Mouse (Mus musculus): ENCODE results near the gene Cd3g. TPM values are rescaled to one million over a fixed set of nuclear protein-coding genes. Genes with fewer than 3 reads are reported as not detected.

The Cd3g gene
- polyA plus RNA-seq, 1 experiment from 2014 or later: not detected

DNA sequence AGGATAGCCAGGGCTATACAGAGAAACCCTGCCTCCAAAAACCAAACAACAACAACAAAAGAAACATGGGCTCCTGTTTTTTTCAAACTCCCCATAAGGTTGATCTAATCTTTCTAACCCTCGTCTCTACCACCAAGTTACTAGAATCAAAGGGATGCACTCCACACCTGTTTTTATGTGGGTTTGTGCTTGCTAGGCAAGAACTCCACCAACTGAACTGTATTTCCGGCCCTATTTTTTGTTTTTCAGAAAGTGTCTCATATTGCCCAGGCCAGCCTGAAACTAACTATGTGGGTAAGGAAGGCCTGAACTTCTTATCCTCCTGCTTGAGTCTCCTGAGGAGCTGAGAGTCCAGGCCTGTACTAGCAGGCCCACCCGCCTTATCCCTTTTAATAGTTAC, 25.8 kb downstream of the Cd3g start:
- no peak for ATAC-seq (ENCODE audit: insufficient number of reproducible peaks, insufficient read depth, low FRiP score, low TSS enrichment)
- Histone ChIP-seq H3K4me3 (no peak overlapping the region), H3K9ac (no peak overlapping the region), H3K27ac (no peak overlapping the region), H3K4me2 (replicated peaks) (no peak overlapping the region), H3K9me3 (no peaks in the 10 kb centered on the region), H3K4me1 (no peaks in the 10 kb centered on the region), H3K27me3 (no peaks in the 10 kb centered on the region), H3K36me3 (peaks cover 55% of the 10 kb centered on the region)
- 94% methylated on average over 3 of the region's 3 CpGs for WGBS

DNA sequence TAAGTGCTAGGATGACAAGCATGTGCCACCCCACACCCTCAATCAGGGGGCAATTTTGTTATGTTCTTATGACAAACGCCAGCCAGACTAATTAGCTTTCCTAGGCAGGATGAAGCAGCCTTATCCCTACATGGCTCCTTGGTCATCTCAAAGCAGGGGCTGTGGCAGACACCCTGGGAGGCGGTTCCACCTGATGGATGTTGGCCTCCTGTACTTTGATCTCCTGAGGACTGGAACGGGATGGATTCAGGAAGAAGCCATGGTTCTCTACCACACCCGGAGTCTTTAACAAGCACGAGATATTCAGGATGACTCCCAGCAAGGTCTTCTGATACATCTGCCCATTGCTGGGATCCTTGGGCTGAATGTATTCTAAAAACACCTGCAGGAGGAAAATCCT, 32.4 kb downstream of the Cd3g start:
- H3K9ac ChIP-seq: no peak overlapping the region
- peaks cover 67% of the 10 kb centered on the region for H3K36me3 ChIP-seq
- no peak overlapping the region for H3K4me2 ChIP-seq (replicated peaks)
- no peak for ATAC-seq (ENCODE audit: insufficient number of reproducible peaks, insufficient read depth, low FRiP score, low TSS enrichment)
- no peaks in the 10 kb centered on the region for H3K27me3 ChIP-seq
- no peaks in the 10 kb centered on the region for H3K9me3 ChIP-seq
- no peak overlapping the region for H3K4me3 ChIP-seq
- WGBS: 86% methylated on average over 5 of the region's 5 CpGs
- H3K27ac ChIP-seq: no peak overlapping the region
- no peaks in the 10 kb centered on the region for H3K4me1 ChIP-seq

DNA sequence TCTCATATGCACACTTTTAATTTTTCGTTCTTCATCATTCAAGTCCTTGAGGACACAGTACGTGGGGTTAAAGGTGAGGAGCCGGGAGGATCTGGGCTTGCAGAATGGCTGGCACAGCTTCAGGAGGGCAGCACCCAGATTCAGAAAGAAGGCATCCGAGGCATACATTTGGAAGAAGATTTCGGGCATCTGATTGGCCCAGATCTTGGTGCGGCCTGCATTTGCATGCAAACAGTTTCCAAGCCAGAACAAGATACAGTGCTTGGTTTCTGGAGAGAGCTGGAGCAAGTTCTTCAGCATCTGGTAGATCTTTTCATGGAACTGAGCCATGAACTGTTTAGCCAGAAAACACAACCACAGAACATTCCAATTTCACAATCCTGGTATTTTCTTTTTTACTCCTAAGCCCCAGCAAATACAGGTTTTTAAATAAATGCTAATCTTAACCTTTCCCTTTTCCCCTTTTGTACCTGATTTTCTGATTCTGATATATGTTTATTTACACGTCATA, 34.0 kb downstream of the Cd3g start:
- no peaks in the 10 kb centered on the region for H3K9me3 ChIP-seq
- H3K4me2 ChIP-seq (replicated peaks): no peak overlapping the region
- no peak for ATAC-seq (ENCODE audit: insufficient number of reproducible peaks, insufficient read depth, low FRiP score, low TSS enrichment)
- no peak overlapping the region for H3K27ac ChIP-seq
- WGBS: 89% methylated on average over 7 of the region's 7 CpGs
- H3K27me3 ChIP-seq: no peaks in the 10 kb centered on the region
- H3K4me3 ChIP-seq: no peak overlapping the region
- H3K36me3 ChIP-seq: peaks cover 73% of the 10 kb centered on the region
- H3K9ac ChIP-seq: no peak overlapping the region
- H3K4me1 ChIP-seq: no peaks in the 10 kb centered on the region

DNA sequence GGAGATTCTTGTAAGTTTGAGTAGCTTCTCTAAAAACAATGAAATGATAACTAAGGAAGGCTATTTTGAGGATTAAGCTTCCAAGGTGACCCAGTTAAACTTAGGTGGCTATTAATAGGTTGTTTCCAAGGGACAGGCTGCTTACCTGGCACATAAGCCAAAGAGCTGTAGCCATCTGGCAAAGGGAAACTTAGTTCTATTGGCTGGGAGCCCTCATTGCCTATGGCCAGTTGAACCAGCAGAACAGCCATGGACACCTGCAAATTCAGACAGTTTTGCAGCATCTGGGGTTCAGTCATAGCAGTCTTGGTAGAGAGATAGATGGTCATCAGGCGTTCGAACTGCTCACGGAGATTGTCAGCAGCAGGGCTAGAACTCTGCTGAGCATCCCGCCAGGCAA, 37.8 kb downstream of the Cd3g start:
- Histone ChIP-seq H3K27ac (no peak overlapping the region), H3K4me1 (no peaks in the 10 kb centered on the region), H3K27me3 (no peaks in the 10 kb centered on the region), H3K9ac (no peak overlapping the region), H3K9me3 (no peaks in the 10 kb centered on the region), H3K36me3 (peaks cover 72% of the 10 kb centered on the region), H3K4me3 (no peak overlapping the region), H3K4me2 (replicated peaks) (no peak overlapping the region)
- ATAC-seq (ENCODE audit: insufficient number of reproducible peaks, insufficient read depth, low FRiP score, low TSS enrichment): no peak
- WGBS: 95% methylated on average over 4 of the region's 4 CpGs

DNA sequence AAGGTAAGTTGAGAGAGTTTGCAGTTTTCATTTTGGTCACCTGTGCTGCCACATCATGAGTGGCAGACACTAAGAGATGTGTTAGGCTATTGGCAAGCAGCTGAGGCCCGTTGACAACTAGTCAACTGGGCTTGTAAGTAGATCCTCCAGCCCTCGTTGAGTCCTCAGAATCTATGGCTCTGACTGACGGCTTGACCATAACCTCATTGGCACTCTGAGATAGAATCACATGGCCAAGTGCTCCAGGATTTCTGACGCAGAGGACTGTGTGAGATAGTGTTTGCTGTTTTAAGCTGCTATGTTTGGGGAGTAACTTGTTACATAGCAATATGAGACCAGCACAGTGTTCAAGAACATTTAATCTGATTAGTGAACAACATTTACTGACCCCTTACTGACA, 38.5 kb downstream of the Cd3g start:
- H3K27me3 ChIP-seq: no peaks in the 10 kb centered on the region
- H3K4me2 ChIP-seq (replicated peaks): no peak overlapping the region
- no peaks in the 10 kb centered on the region for H3K9me3 ChIP-seq
- no peak overlapping the region for H3K4me3 ChIP-seq
- H3K4me1 ChIP-seq: no peaks in the 10 kb centered on the region
- H3K36me3 ChIP-seq: peaks cover 71% of the 10 kb centered on the region
- WGBS: 82% methylated on average over 4 of the region's 4 CpGs
- H3K27ac ChIP-seq: no peak overlapping the region
- no peak for ATAC-seq (ENCODE audit: insufficient number of reproducible peaks, insufficient read depth, low FRiP score, low TSS enrichment)
- no peak overlapping the region for H3K9ac ChIP-seq

DNA sequence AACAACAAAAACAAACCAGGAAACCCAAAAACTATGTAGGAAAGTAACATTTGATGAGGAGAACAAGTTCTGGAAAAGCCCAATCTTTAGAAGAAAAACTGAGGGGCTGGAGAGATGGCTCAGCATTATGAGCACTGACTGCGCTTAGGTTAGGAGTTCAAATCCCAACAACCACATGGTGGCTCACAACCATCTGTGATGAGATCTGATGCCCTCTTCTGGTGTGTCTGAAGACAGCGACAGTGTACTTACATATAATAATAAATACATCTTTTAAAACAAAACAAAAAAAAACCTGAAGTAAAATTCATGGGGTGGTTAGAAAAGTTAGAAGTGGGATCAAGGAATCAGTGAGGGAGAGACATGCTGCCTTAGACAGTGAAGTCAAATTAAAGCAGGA, 58.7 kb downstream of the Cd3g start:
- Histone ChIP-seq H3K27me3 (no peaks in the 10 kb centered on the region), H3K9me3 (no peaks in the 10 kb centered on the region), H3K4me3 (peak overlapping the region; percentile 93), H3K4me1 (peaks cover 5% of the 10 kb centered on the region), H3K9ac (no peak overlapping the region), H3K36me3 (no peaks in the 10 kb centered on the region), H3K27ac (peak overlapping the region; percentile 92), H3K4me2 (replicated peaks) (peak overlapping the region; percentile 73)
- ATAC-seq (ENCODE audit: insufficient number of reproducible peaks, insufficient read depth, low FRiP score, low TSS enrichment): no peak
- 65% methylated on average over 2 of the region's 2 CpGs for WGBS

DNA sequence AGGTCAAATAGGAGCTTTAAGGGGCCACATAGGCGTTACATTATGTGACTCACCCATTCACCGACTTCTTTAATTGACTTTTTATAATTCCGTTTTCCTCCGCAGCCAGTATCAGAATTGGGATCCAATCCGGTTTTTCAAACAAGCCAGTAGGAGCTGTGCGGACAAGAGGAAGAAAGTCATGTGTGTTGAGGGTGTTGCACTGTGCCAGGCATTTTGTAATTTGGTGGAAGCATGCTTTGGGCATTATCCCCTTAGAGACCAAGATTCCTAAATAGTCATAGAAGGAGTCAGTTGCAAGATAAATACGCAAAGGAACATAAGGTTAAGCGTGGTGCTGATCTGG, 59.1 kb downstream of the Cd3g start:
- no peaks in the 10 kb centered on the region for H3K27me3 ChIP-seq
- under 1% methylated on average over 8 of the region's 8 CpGs for WGBS
- no peaks in the 10 kb centered on the region for H3K36me3 ChIP-seq
- peak overlapping the region; percentile 92 for H3K27ac ChIP-seq
- H3K4me1 ChIP-seq: peaks cover 5% of the 10 kb centered on the region
- H3K4me3 ChIP-seq: peak overlapping the region; percentile 93
- peak overlapping the region; percentile 54; the same call in 1 of the 2 replicates for H3K9ac ChIP-seq
- H3K4me2 ChIP-seq (replicated peaks): peak overlapping the region; percentile 73
- no peaks in the 10 kb centered on the region for H3K9me3 ChIP-seq
- peak; percentile 81; the same call in 1 of the 2 replicates for ATAC-seq (ENCODE audit: insufficient number of reproducible peaks, insufficient read depth, low FRiP score, low TSS enrichment)

DNA sequence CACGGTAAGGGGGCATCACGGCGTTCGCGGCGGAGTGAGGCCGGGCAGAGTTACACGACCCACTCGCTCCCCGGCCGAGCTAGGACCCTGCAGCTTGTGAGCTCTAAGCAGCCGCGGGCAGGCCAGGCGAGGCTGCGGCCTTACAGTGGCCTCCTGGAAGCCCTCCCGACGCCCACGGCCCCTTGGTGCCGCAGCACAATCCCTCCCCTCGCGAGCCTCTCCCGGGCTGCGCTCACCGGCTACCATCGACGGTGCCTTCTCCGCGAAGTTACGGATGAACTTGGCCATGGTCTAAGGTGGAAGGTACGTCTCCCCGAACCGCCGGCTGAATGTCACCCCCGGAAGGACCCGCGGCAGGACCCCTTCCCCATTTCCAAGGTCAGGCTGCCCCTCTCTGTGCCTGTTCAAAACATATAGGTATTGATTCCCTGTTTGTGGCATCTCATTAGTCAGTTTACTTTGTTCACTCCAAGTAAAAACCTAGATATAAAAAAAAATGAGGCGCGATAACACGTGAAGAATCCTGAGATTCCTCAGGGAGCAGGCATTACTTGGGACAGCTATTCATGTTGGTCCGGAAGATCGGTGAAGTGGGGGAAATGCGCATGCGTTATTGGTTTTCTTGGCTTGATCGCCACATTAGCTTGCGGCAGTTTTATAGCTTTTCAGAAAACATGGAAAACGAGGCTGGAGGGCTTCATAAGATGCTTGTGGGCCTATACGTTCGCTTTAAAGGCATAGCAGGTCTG, 59.7 kb downstream of the Cd3g start, which contains the start of gene Atp5l:
Gene Atp5l (minus strand): TSS at position 369 of the 749 bp plus-strand sequence.
- Histone ChIP-seq H3K36me3 (no peaks in the 10 kb centered on the region), H3K27ac (peak within 1 kb of the TSS; percentile 92), H3K4me3 (peak within 1 kb of the TSS; percentile 93), H3K4me2 (replicated peaks) (peak within 1 kb of the TSS; percentile 73), H3K9ac (peak within 1 kb of the TSS; percentile 91), H3K9me3 (no peaks in the 10 kb centered on the region), H3K27me3 (no peaks in the 10 kb centered on the region), H3K4me1 (peaks cover 7% of the 10 kb centered on the region)
- peak; percentile 84 for ATAC-seq (ENCODE audit: insufficient number of reproducible peaks, insufficient read depth, low FRiP score, low TSS enrichment)
- WGBS: under 1% methylated on average over 47 of the region's 48 CpGs

DNA sequence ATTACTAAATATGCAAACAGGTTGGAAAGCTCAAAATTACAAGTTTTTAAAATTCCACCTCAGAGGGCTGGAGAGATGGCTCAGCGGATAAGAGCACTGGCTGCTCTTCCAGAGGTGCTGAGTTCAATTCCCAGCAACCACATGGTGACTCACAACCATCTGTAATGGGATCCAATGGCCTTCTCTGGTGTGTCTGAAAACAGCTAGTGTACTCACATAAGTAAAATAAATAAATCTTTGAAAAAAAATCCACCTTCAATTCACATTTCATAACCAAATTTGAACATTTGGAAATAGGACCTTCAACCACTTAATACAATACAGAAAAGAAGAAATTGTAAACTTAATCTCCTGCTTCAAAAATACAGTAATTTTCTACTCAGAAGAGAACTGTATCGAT, 60.6 kb downstream of the Cd3g start:
- Histone ChIP-seq H3K36me3 (no peaks in the 10 kb centered on the region), H3K4me2 (replicated peaks) (peak overlapping the region; percentile 73), H3K9me3 (no peaks in the 10 kb centered on the region), H3K4me1 (peaks cover 16% of the 10 kb centered on the region), H3K27ac (no peak overlapping the region), H3K4me3 (peak overlapping the region; percentile 93), H3K27me3 (no peaks in the 10 kb centered on the region), H3K9ac (peak overlapping the region; percentile 91)
- 36% methylated on average over 2 of the region's 2 CpGs for WGBS
- no peak for ATAC-seq (ENCODE audit: insufficient number of reproducible peaks, insufficient read depth, low FRiP score, low TSS enrichment)

Other genes starting within 250 kb of the Cd3g start
- 57.1 and 60.7 TPM in 2 replicates for gene Phldb1, start 245.2 kb downstream of the Cd3g start, polyA plus RNA-seq (2016; fragmentation: Nextera tagmentation; extraction: Ambion mirVana)
- gene Arcn1, start 212.6 kb downstream of the Cd3g start, polyA plus RNA-seq (2016; fragmentation: Nextera tagmentation; extraction: Ambion mirVana): 193 and 197 TPM in 2 replicates
- gene Ift46, start 212.5 kb downstream of the Cd3g start, polyA plus RNA-seq (2016; fragmentation: Nextera tagmentation; extraction: Ambion mirVana): 151 and 153 TPM in 2 replicates
- gene Tmem25, start 181.1 kb downstream of the Cd3g start, polyA plus RNA-seq (2016; fragmentation: Nextera tagmentation; extraction: Ambion mirVana): 3.8 and 4.1 TPM in 2 replicates
- gene Ttc36, start 177.4 kb downstream of the Cd3g start, polyA plus RNA-seq (2016; fragmentation: Nextera tagmentation; extraction: Ambion mirVana): 0.40 TPM in 1 of 2 replicates, not detected in the other
- gene Kmt2a, start 99.1 kb downstream of the Cd3g start, polyA plus RNA-seq (2016; fragmentation: Nextera tagmentation; extraction: Ambion mirVana): 23.5 and 24.4 TPM in 2 replicates
- 538 and 574 TPM in 2 replicates for gene Atp5l, start 59.7 kb downstream of the Cd3g start, polyA plus RNA-seq (2016; fragmentation: Nextera tagmentation; extraction: Ambion mirVana)
- 25.7 and 26.3 TPM in 2 replicates for gene Ube4a, start 14.8 kb downstream of the Cd3g start, polyA plus RNA-seq (2016; fragmentation: Nextera tagmentation; extraction: Ambion mirVana)
- not detected in 2 replicates for gene Cd3d, start 1.4 kb upstream of the Cd3g start, polyA plus RNA-seq (2016; fragmentation: Nextera tagmentation; extraction: Ambion mirVana)
- gene Cd3e, start 29.2 kb upstream of the Cd3g start, polyA plus RNA-seq (2016; fragmentation: Nextera tagmentation; extraction: Ambion mirVana): not detected in 2 replicates
- gene Mpzl2, start 59.4 kb upstream of the Cd3g start, polyA plus RNA-seq (2016; fragmentation: Nextera tagmentation; extraction: Ambion mirVana): 8.8 and 11.3 TPM in 2 replicates
- 1.7 and 1.9 TPM in 2 replicates for gene Mpzl3, start 74.8 kb upstream of the Cd3g start, polyA plus RNA-seq (2016; fragmentation: Nextera tagmentation; extraction: Ambion mirVana)
- 0.23 and 0.38 TPM in 2 replicates for gene Jaml, start 98.8 kb upstream of the Cd3g start, polyA plus RNA-seq (2016; fragmentation: Nextera tagmentation; extraction: Ambion mirVana)
- 5.4 and 5.7 TPM in 2 replicates for gene Scn2b, start 137.4 kb upstream of the Cd3g start, polyA plus RNA-seq (2016; fragmentation: Nextera tagmentation; extraction: Ambion mirVana)
- gene Scn4b, start 158.0 kb upstream of the Cd3g start, polyA plus RNA-seq (2016; fragmentation: Nextera tagmentation; extraction: Ambion mirVana): 0.35 and 0.41 TPM in 2 replicates
- gene BC049352, start 201.6 kb upstream of the Cd3g start, polyA plus RNA-seq (2016; fragmentation: Nextera tagmentation; extraction: Ambion mirVana): 0.36 and 0.38 TPM in 2 replicates
- gene Tmprss4, start 223.7 kb upstream of the Cd3g start, polyA plus RNA-seq (2016; fragmentation: Nextera tagmentation; extraction: Ambion mirVana): 0.22 and 0.56 TPM in 2 replicates

Data from embryonic facial prominence, embryonic 12.5 days (tissue).